Mouse (Mus musculus) liver, adult 2 months (tissue): Measurements from ENCODE around the gene Larp1.

Experiments
- CTCF ChIP-seq: fragments of 200-500 bp; IDR thresholded peaks from 2 replicates; pipeline ENCODE4 v1.5.1; 2011; ENCODE audit warnings: low read depth, low read length, control low read depth
- POLR2A ChIP-seq: fragments of 200-500 bp; IDR thresholded peaks from 2 replicates; pipeline ENCODE4 v1.6.1; 2011; ENCODE audit warnings: low read length, control low read depth; ENCODE audit not compliant: insufficient read depth; ENCODE audit errors: extremely low read depth

- TF ChIP-seq CTCF (no peak), POLR2A (no peak)
These were observed 22.3 kb downstream of the Larp1 start for GRCm38 (mm10) chr11:58031176-58031575.
